Mouse (Mus musculus): ENCODE measurements around the gene Mpl.

DNA sequence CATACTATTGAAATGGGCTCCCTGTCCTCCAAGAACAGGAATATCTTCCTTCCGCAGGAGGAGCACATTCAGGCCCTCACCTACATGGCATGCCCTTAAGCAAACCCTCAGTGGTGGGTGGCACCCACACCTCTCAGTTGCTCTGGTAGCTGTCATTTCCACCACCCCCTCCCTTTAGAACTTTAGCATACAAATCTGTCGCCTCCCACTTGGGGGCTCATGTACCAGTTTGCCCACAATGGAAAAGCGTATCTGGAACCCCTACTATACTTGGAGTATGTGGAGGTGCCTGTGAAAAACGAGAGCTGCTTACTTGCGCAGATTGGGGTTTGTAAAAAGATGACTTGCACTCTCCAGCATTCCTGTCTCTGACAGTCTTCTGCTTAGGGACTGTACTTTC lies 41.0 kb downstream of the Mpl start:
- no peak for TF ChIP-seq CTCF (IDR thresholded peaks at IDR 0.05; ENCODE audit: control insufficient read depth, insufficient read depth, insufficient replicate concordance, low read depth, low read length)
- no peak for TF ChIP-seq POLR2A (IDR thresholded peaks at IDR 0.05; ENCODE audit: control insufficient read depth, low read depth, low read length)

Data from testis, adult 2 months (tissue).